In the genomic region with DNA sequence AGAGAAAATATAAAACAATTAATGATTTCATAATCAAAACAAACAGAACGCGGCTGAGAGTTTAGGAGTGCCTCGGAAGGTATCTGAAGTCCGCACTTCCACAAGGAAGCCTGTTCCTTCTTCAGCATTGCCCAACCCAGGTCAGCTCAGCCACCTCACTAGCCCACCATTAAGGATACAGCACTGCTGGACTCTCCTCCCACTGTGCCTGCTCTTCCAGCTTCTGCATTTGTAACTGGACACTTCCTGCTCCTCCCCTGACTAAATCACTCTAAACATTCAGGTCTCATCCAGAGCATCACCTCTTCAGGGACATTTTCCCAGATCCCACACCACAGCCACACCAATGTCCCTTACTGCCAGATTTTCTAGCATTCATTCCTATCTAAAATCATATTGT, we compare ENCODE assay signal across 9 mouse cellular contexts. TPM values are rescaled to one million over a fixed set of nuclear protein-coding genes. Genes with fewer than 3 reads are reported as not detected.
A peak's percentile ranks its signal among the peaks of the same experiment; 100 is the strongest.
DNase-seq lines count a peak whose midpoint lies in the region; ATAC-seq lines count a peak whose summit lies in the region.
"Had no signal": no experiment of that assay in that cellular context is flagged by ENCODE, and none has a peak within 500 bp of the region (broad histone marks: within the 10 kb centered on the region; RNA-seq: fewer than 3 reads in every experiment).

No protein-coding gene starts in this region.

- H3K27me3 ChIP-seq in hindbrain, embryonic 16.5 days (replicated peaks; ENCODE audit: control insufficient read depth, insufficient read depth, low read length), result no peaks in the 10 kb centered on the region
- H3K27me3 ChIP-seq in lung, embryonic 15.5 days, result no peaks in the 10 kb centered on the region
- H3K27me3 ChIP-seq in stomach, embryonic 16.5 days (ENCODE audit: control insufficient read depth, insufficient read depth, low read length), result no peaks in the 10 kb centered on the region

- peak; percentile 26 to 40 for DNase-seq in heart, adult 18-20 months
- no peak for DNase-seq in heart, postnatal 36 days
- peak; percentile 75 for DNase-seq in embryo, embryonic 10 days (ENCODE audit: low spot score)
- no peak for DNase-seq in layer of hippocampus, adult 8-10 months (ENCODE audit: low spot score in 2 of 2)
- DNase-seq in thymus, postnatal 14 days, result no peak

- peak overlapping the region; percentile 73 for H3K4me2 ChIP-seq in hindbrain, embryonic 16.5 days (ENCODE audit: low read length)
- peak overlapping the region; percentile 62 for H3K4me2 ChIP-seq in lung, embryonic 15.5 days
- peak overlapping the region; percentile 78 for H3K4me2 ChIP-seq in stomach, embryonic 16.5 days (ENCODE audit: low read depth, low read length)

- 0 out of 2 replicates have a peak overlapping the region, but pooled peaks have one; percentile 48 for H3K27ac ChIP-seq in hindbrain, embryonic 16.5 days (ENCODE audit: low read depth, low read length)
- peak overlapping the region; percentile 55; the same call in 1 of the 2 replicates for H3K27ac ChIP-seq in lung, embryonic 15.5 days
- peak overlapping the region; percentile 42; the same call in 1 of the 2 replicates for H3K27ac ChIP-seq in stomach, embryonic 16.5 days (ENCODE audit: low read length)

- WGBS in hindbrain, embryonic 16.5 days, result 70% methylated on average over 4 of the region's 4 CpGs
- WGBS in lung, embryonic 15.5 days, result 9% methylated on average over 4 of the region's 4 CpGs
- WGBS in stomach, embryonic 16.5 days, result 12% methylated on average over 4 of the region's 4 CpGs

- intact Hi-C loops in heart, postnatal 36 days (cut with DNase I), result loop anchor here (10.0 kb wide), 1 partner anchor 1811 kb away; no protein-coding TSS in a partner anchor

- peaks cover 22% of the 10 kb centered on the region for H3K4me1 ChIP-seq in hindbrain, embryonic 16.5 days (ENCODE audit: control insufficient read depth, insufficient read depth, low read depth, low read length)
- peaks cover 36% of the 10 kb centered on the region for H3K4me1 ChIP-seq in lung, embryonic 15.5 days
- peaks cover 21% of the 10 kb centered on the region for H3K4me1 ChIP-seq in stomach, embryonic 16.5 days (ENCODE audit: control insufficient read depth, insufficient read depth, low read length)

- 0 out of 2 replicates have a peak, but pooled peaks cover 2% of the 10 kb centered on the region for H3K36me3 ChIP-seq in hindbrain, embryonic 16.5 days (ENCODE audit: control insufficient read depth, insufficient read depth, low read length)
- no peaks in the 10 kb centered on the region for H3K36me3 ChIP-seq in lung, embryonic 15.5 days
- no peaks in the 10 kb centered on the region for H3K36me3 ChIP-seq in stomach, embryonic 16.5 days (ENCODE audit: control insufficient read depth, insufficient read depth, low read length)

- ATAC-seq in hindbrain, embryonic 16.5 days, result no peak
- ATAC-seq in lung, embryonic 15.5 days (ENCODE audit: borderline replicate concordance, extremely low read depth, low FRiP score, low TSS enrichment), result no peak
- ATAC-seq in stomach, embryonic 16.5 days (ENCODE audit: insufficient read depth, low FRiP score), result no peak

- peak overlapping the region; percentile 95 for H3K4me3 ChIP-seq in hindbrain, embryonic 16.5 days (ENCODE audit: low read length)
- H3K4me3 ChIP-seq in lung, embryonic 15.5 days, result peak overlapping the region; percentile 16
- H3K4me3 ChIP-seq in stomach, embryonic 16.5 days (replicated peaks; ENCODE audit: low read length), result peak overlapping the region; percentile 21

- peak overlapping the region; percentile 55 for H3K9ac ChIP-seq in hindbrain, embryonic 16.5 days (ENCODE audit: low read depth, low read length)
- H3K9ac ChIP-seq in lung, embryonic 15.5 days, result 0 out of 2 replicates have a peak overlapping the region, but pooled peaks have one; percentile 22
- H3K9ac ChIP-seq in stomach, embryonic 16.5 days (ENCODE audit: low read length), result peak overlapping the region; percentile 14; the same call in 1 of the 2 replicates

- H3K9me3 ChIP-seq in hindbrain, embryonic 16.5 days (ENCODE audit: control insufficient read depth, low read length), result no peaks in the 10 kb centered on the region
- H3K9me3 ChIP-seq in lung, embryonic 15.5 days, result no peaks in the 10 kb centered on the region
- H3K9me3 ChIP-seq in stomach, embryonic 16.5 days (replicated peaks; ENCODE audit: control insufficient read depth, low read length), result no peaks in the 10 kb centered on the region
- H3K9me3 ChIP-seq: G1E had no signal

RNA-seq across cellular contexts. Expression of a gene that starts 1.4 kb away (rescaled TPM):
- 10 to 100 TPM; 15.1 to 16.8 TPM for total RNA-seq in heart, adult 18-20 months (2021)
- total RNA-seq in heart, postnatal 36 days (2021), result 10 to 100 TPM; 15.1 to 17.8 TPM
- polyA plus RNA-seq in hindbrain, embryonic 16.5 days (2015; fragmentation: Nextera tagmentation; extraction: Ambion mirVana), result 211 and 218 TPM in 2 replicates
- polyA plus RNA-seq in lung, embryonic 15.5 days (2015; fragmentation: Nextera tagmentation; extraction: Ambion mirVana), result 94.0 and 98.0 TPM in 2 replicates
- 97.1 and 104 TPM in 2 replicates for polyA plus RNA-seq in stomach, embryonic 16.5 days (2015; fragmentation: Nextera tagmentation; extraction: Ambion mirVana)
- 10 to 100 TPM; 59.4 to 70.1 (median 62.2) TPM for total RNA-seq in layer of hippocampus, adult 8-10 months (2022)

Comparison
In these comparisons a context has a peak if more than half of its experiments do, and no peak if none do; other contexts are left out.
1. DNase-seq: peak in heart, adult 18-20 months (2 of 2) and embryo, embryonic 10 days (single experiment); none in heart, postnatal 36 days (0 of 2), layer of hippocampus, adult 8-10 months (0 of 2) and thymus, postnatal 14 days (single experiment).
2. H3K4me3 ChIP-seq: peak in every context shown above with its lines; median percentile 95 in hindbrain, embryonic 16.5 days; 21 in stomach, embryonic 16.5 days; 16 in lung, embryonic 15.5 days.
3. Peak in every context shown above with its lines, with median percentiles within 50 percentile points of each other: H3K27ac ChIP-seq, H3K4me2 ChIP-seq and H3K9ac ChIP-seq.